20 mouse cellular contexts compared by ENCODE assay signal in the genomic region with DNA sequence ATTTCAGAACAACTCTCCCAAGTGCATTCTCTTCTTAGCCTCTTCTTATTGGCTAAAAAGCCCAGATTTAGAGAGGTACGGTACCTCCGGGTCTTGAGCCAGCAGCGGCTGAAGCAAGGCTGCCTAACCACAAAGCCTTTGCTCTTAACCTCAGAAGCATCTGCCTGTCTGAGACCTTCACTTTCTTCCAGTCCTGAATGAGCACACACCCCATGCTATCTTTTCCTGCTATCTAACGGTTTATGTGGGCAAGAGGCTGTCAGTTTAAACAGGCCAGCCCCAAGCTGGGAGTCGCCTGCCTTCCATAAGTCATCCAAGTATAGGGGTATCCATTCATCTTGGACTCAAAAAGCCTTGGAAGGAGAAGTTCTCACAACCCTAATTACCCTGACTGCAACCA. TPM values are rescaled to one million over a fixed set of nuclear protein-coding genes. Genes with fewer than 3 reads are reported as not detected.
DNase-seq lines count a peak whose midpoint lies in the region; ATAC-seq and TF ChIP-seq lines count a peak whose summit lies in the region.
"Had no signal": no experiment of that assay in that cellular context is flagged by ENCODE, and none has a peak within 500 bp of the region (broad histone marks: within the 10 kb centered on the region; RNA-seq: fewer than 3 reads in every experiment).

No protein-coding gene starts in this region.

- TF ChIP-seq EP300 in CH12.LX (IDR thresholded peaks at IDR 0.05; ENCODE audit: low read length) = no peak

- no peaks in the 10 kb centered on the region for H3K36me3 ChIP-seq in CH12.LX (replicated peaks in 1 of 2; ENCODE audit: control insufficient read depth in 1 of 2, insufficient read depth in 1 of 2, low read length in 1 of 2)
- H3K36me3 ChIP-seq in liver, embryonic 15.5 days (replicated peaks) = no peaks in the 10 kb centered on the region
- H3K36me3 ChIP-seq: heart, embryonic 15.5 days; limb, embryonic 12.5 days had no signal

- TF ChIP-seq POLR2A in CH12.LX (IDR thresholded peaks at IDR 0.05; ENCODE audit: low read depth, low read length) = no peak
- TF ChIP-seq POLR2A in lung, adult 2 months (IDR thresholded peaks at IDR 0.05; ENCODE audit: borderline replicate concordance, extremely low read depth, low read depth, low read length) = no peak

- no peaks in the 10 kb centered on the region for H3K79me2 ChIP-seq in CH12.LX (replicated peaks; ENCODE audit: control insufficient read depth, extremely low read depth, insufficient read depth, poor library complexity, severe bottlenecking)

- no peak for TF ChIP-seq RAD21 in CH12.LX (IDR thresholded peaks at IDR 0.05; ENCODE audit: low read depth, low read length)

- 12% methylated on average over 5 of the region's 5 CpGs for WGBS in liver, embryonic 15.5 days (ENCODE audit: insufficient replicate concordance)
- WGBS in lung, adult 2 months = 66% methylated on average over 5 of the region's 5 CpGs

- dilution Hi-C loops in CH12.LX (cut with MboI; ENCODE audit: extremely low pct_ligation_motif_present, extremely low pct_unique_long_range_greater_than_20kb, low sequenced_read_pairs) = no loop called here

- TF ChIP-seq CTCF in CH12.LX (conservative IDR thresholded peaks at IDR 0.05 in 1 of 2, IDR thresholded peaks at IDR 0.05 in 1 of 2; ENCODE audit: low read depth in 2 of 2, low read length in 2 of 2) = no peak
- no peak for TF ChIP-seq CTCF in lung, adult 2 months (IDR thresholded peaks at IDR 0.05; ENCODE audit: insufficient read depth, low read length)
- no peak for TF ChIP-seq CTCF in left cerebral cortex, adult 2 months (IDR thresholded peaks at IDR 0.05)

- in situ Hi-C loops in CH12.LX (cut with MboI; ENCODE audit: low pct_ligation_motif_present, low pct_unique_long_range_greater_than_20kb, low sequenced_read_pairs) = no loop called here

- no peak overlapping the region for H3K4me2 ChIP-seq in CH12.LX (ENCODE audit: insufficient read depth, low read depth, poor library complexity, severe bottlenecking)
- peak overlapping the region; percentile 39 for H3K4me2 ChIP-seq in liver, embryonic 15.5 days
- H3K4me2 ChIP-seq: heart, embryonic 15.5 days; limb, embryonic 12.5 days had no signal

- H3K4me3 ChIP-seq in CH12.LX (replicated peaks in 1 of 3; ENCODE audit: low read depth in 2 of 3, low read length in 2 of 3, poor library complexity in 1 of 3) = no peak overlapping the region
- no peak overlapping the region for H3K4me3 ChIP-seq in liver, embryonic 15.5 days (replicated peaks)
- no peak overlapping the region for H3K4me3 ChIP-seq in lung, adult 2 months (replicated peaks; ENCODE audit: extremely low read depth, low read depth, low read length)
- no peak overlapping the region for H3K4me3 ChIP-seq in left cerebral cortex, adult 2 months
- H3K4me3 ChIP-seq: heart, embryonic 15.5 days; limb, embryonic 12.5 days; megakaryocyte, embryonic 14.5 days had no signal

- DNase-seq in CH12.LX (ENCODE audit: extremely low read depth) (peak; percentile 15), adipocyte (ENCODE audit: low spot score) (no peak)
- peak; percentile 50 for DNase-seq in thymus, postnatal 0 days (ENCODE audit: low spot score)
- no peak for DNase-seq in lung, adult 2 months
- DNase-seq in left cerebral cortex, adult 2 months (ENCODE audit: extremely low spot score in 1 of 2, low spot score in 2 of 2) = no peak
- DNase-seq: cerebellum, postnatal 10 days; embryo, embryonic 11 days; kidney, adult 18-20 months; kidney, postnatal 14 days; right cerebral cortex, postnatal 4 days had no signal

- H3K27ac ChIP-seq in CH12.LX (ENCODE audit: insufficient read depth, low read depth) = no peak overlapping the region
- peak overlapping the region; percentile 93 for H3K27ac ChIP-seq in liver, embryonic 15.5 days (replicated peaks)
- H3K27ac ChIP-seq in left cerebral cortex, adult 2 months = no peak overlapping the region
- H3K27ac ChIP-seq: heart, embryonic 15.5 days; hindbrain, postnatal 0 days; limb, embryonic 12.5 days had no signal

- intact Hi-C loops in left cerebral cortex, adult 2 months (cut with DNase I) = no loop called here

- H3K4me1 ChIP-seq in CH12.LX (ENCODE audit: control insufficient read depth in 1 of 2, insufficient read depth in 2 of 2) = peaks cover 0 to 37% of the 10 kb centered on the region in 2 experiments; a peak in 2 of 4 replicates
- peaks cover 94% of the 10 kb centered on the region for H3K4me1 ChIP-seq in liver, embryonic 15.5 days (replicated peaks)
- no peaks in the 10 kb centered on the region for H3K4me1 ChIP-seq in lung, adult 2 months (ENCODE audit: control insufficient read depth, insufficient read depth, low read length)

- peak; percentile 46 for ATAC-seq in common myeloid progenitor, adult 5-6 weeks (replicated peaks; ENCODE audit: low read depth, poor library complexity, severe bottlenecking)
- no peak for ATAC-seq in liver, embryonic 15.5 days (ENCODE audit: insufficient read depth)
- ATAC-seq: forebrain, embryonic 16.5 days; hindbrain, postnatal 0 days; Patski had no signal

- H3K27me3 ChIP-seq in CH12.LX (replicated peaks) = no peaks in the 10 kb centered on the region
- H3K27me3 ChIP-seq in liver, embryonic 15.5 days = no peaks in the 10 kb centered on the region
- H3K27me3 ChIP-seq: limb, embryonic 12.5 days; Patski had no signal

- H3K9ac ChIP-seq in CH12.LX (ENCODE audit: insufficient read depth, low read depth) = no peak overlapping the region
- H3K9ac ChIP-seq in liver, embryonic 15.5 days = no peak overlapping the region
- H3K9ac ChIP-seq: heart, embryonic 15.5 days; limb, embryonic 12.5 days had no signal

- H3K9me3 ChIP-seq in CH12.LX (replicated peaks; ENCODE audit: low read length) = no peaks in the 10 kb centered on the region
- no peaks in the 10 kb centered on the region for H3K9me3 ChIP-seq in liver, embryonic 15.5 days (replicated peaks)
- H3K9me3 ChIP-seq: heart, embryonic 15.5 days; limb, embryonic 12.5 days; megakaryocyte, embryonic 14.5 days had no signal

TF ChIP-seq in CH12.LX, 34 proteins besides CTCF, POLR2A, EP300 and RAD21:
- TF ChIP-seq MAX (IDR thresholded peaks at IDR 0.05; ENCODE audit: low read length) (no peak), TBP (conservative IDR thresholded peaks at IDR 0.05; ENCODE audit: low read depth, low read length) (no peak), MEF2A (IDR thresholded peaks at IDR 0.05; ENCODE audit: borderline replicate concordance, low read depth, low read length) (no peak)

RNA-seq across cellular contexts. Expression of gene Oaf, which starts 2.7 kb away (rescaled TPM):
- total RNA-seq in CH12.LX (2012; rRNA removed) (not detected in 2 replicates), CH12.LX (2014; rRNA removed) (not detected in 2 replicates)
- polyA plus RNA-seq in CH12.LX (2012; ENCODE audit: insufficient read length, low read depth) = not detected in 2 replicates
- total RNA-seq in common myeloid progenitor, adult 5-6 weeks (2017) = 6.4 and 11.6 TPM in 2 replicates
- polyA plus RNA-seq in liver, embryonic 15.5 days (2015; fragmentation: Nextera tagmentation; extraction: Ambion mirVana) = 26.8 and 30.0 TPM in 2 replicates
- 11.7 and 12.6 TPM in 2 replicates for polyA plus RNA-seq in thymus, postnatal 0 days (2015; fragmentation: Nextera tagmentation; extraction: Ambion mirVana)
- polyA plus RNA-seq in lung, adult 2 months (2012; rRNA removed) = 9.2 and 10.1 TPM in 2 replicates
- total RNA-seq in left cerebral cortex, adult 2 months (2021) = 10 to 100 TPM; 13.3 to 18.0 TPM

RNA-seq across cellular contexts. Expression of gene Pou2f3, which starts 32.3 kb away (rescaled TPM):
- not detected in 2 replicates for total RNA-seq in CH12.LX (2012; rRNA removed)
- total RNA-seq in CH12.LX (2014; rRNA removed) = 0.08 and 0.21 TPM in 2 replicates
- 0.41 and 0.49 TPM in 2 replicates for polyA plus RNA-seq in CH12.LX (2012; ENCODE audit: insufficient read length, low read depth)
- total RNA-seq in common myeloid progenitor, adult 5-6 weeks (2017) = not detected in 2 replicates
- not detected in 2 replicates for polyA plus RNA-seq in liver, embryonic 15.5 days (2015; fragmentation: Nextera tagmentation; extraction: Ambion mirVana)
- polyA plus RNA-seq in thymus, postnatal 0 days (2015; fragmentation: Nextera tagmentation; extraction: Ambion mirVana) = 1.9 and 2.4 TPM in 2 replicates
- 0.07 and 0.46 TPM in 2 replicates for polyA plus RNA-seq in lung, adult 2 months (2012; rRNA removed)
- total RNA-seq in left cerebral cortex, adult 2 months (2021) = under 1 TPM; 0.16 to 0.65 TPM
- total RNA-seq: hematopoietic stem cell, adult 5-6 weeks had no signal
- polyA plus RNA-seq: forebrain, embryonic 16.5 days; limb, embryonic 12.5 days; neural tube, embryonic 14.5 days had no signal

Comparison
In these comparisons a context has a peak if more than half of its experiments do, and no peak if none do; other contexts are left out.
1. DNase-seq: peak in CH12.LX (single experiment) and thymus, postnatal 0 days (single experiment); none in lung, adult 2 months (single experiment), adipocyte (single experiment) and left cerebral cortex, adult 2 months (0 of 2).
2. RNA of gene Oaf, which starts 2.7 kb away (polyA plus RNA-seq): 26.8 to 30.0 TPM in liver, embryonic 15.5 days, 11.7 to 12.6 TPM in thymus, postnatal 0 days and 9.2 to 10.1 TPM in lung, adult 2 months; not detected in CH12.LX; every median in the first group is over 10 times any median in the second.